Mouse (Mus musculus) heart, embryonic 11.5 days (tissue): ENCODE measurements around the gene Gm10277. TPM values are rescaled to one million over a fixed set of nuclear protein-coding genes. Genes with fewer than 3 reads are reported as not detected.

Experiments
- ATAC-seq: fragments of 200-750 bp; cut with Nextera tagmentation; replicated peaks from 2 replicates; pipeline ENCODE4 v1.8.0; 2017; ENCODE audit warnings: moderate library complexity; ENCODE audit not compliant: insufficient number of reproducible peaks, low FRiP score, low TSS enrichment
- H3K27ac ChIP-seq: fragments of 300-500 bp; sonication (generic); 2 replicates; pipeline ENCODE4 v1.5.1; 2014; ENCODE audit warnings: mild to moderate bottlenecking, low read depth, low read length
- H3K27me3 ChIP-seq: fragments of 300-500 bp; sonication (generic); 2 replicates; pipeline ENCODE4 v1.6.1; 2014; ENCODE audit warnings: mild to moderate bottlenecking, low read length, mixed read lengths; ENCODE audit not compliant: control insufficient read depth, insufficient read depth
- H3K36me3 ChIP-seq: fragments of 300-500 bp; sonication (generic); 2 replicates; pipeline ENCODE4 v1.6.1; 2014; ENCODE audit warnings: mild to moderate bottlenecking, low read length, moderate library complexity, mixed read lengths; ENCODE audit not compliant: control insufficient read depth, insufficient read depth
- H3K4me1 ChIP-seq: fragments of 300-500 bp; sonication (generic); 2 replicates; pipeline ENCODE4 v1.6.1; 2014; ENCODE audit warnings: low read length; ENCODE audit not compliant: control insufficient read depth, insufficient read depth
- H3K4me2 ChIP-seq: fragments of 300-500 bp; sonication (generic); 2 replicates; pipeline ENCODE4 v1.6.1; 2014; ENCODE audit warnings: mild to moderate bottlenecking, moderate library complexity
- H3K4me3 ChIP-seq: fragments of 300-500 bp; sonication (generic); 2 replicates; pipeline ENCODE4 v1.5.1; 2014; ENCODE audit warnings: low read depth, low read length
- H3K9ac ChIP-seq: fragments of 300-500 bp; sonication (generic); 2 replicates; pipeline ENCODE4 v1.6.1; 2014; ENCODE audit warnings: mild to moderate bottlenecking, low read depth, low read length, moderate library complexity
- H3K9me3 ChIP-seq: fragments of 300-500 bp; sonication (generic); replicated peaks from 2 replicates; pipeline ENCODE4 v1.6.1; 2016; ENCODE audit warnings: low read length; ENCODE audit not compliant: control insufficient read depth
- WGBS: fragments of 180-500 bp; shearing (Covaris S2); extraction: QIAGEN DNeasy Blood & Tissue Kit; methylation state at CpG from one replicate; pipeline ENCODE4 v1.1.7; 2014; ENCODE audit not compliant: insufficient replicate concordance; 5-methylcytosine and 5-hydroxymethylcytosine counted together
- polyA plus RNA-seq: library from polyadenylated mRNA; unstranded; fragments of >200 nt; fragmentation: Nextera tagmentation; extraction: Ambion mirVana; gene quantifications from 2 replicates; pipeline ENCODE4 v1.2.1, GENCODE M21; 2014

Gene Gm10277
- 0.55 and 0.87 TPM in 2 replicates for polyA plus RNA-seq

DNA sequence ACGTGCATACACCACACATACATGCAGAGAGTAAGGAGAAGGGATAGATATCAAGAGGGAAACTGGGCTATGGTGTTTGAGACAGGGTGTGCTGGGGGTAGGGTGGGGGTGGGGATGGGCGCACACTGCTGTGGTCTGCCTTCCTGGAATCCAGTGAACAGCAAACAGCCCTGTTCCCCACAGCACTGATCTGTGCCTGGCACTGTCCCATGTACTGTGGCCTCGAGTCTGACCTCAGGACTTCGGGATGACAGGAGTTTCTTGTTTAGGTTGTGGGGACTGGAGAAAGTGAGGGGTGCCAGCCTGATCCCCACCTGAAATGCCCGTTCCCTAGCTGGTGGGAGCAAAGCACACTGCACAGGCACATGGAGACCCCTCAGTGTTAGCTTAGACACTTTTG is at the start of gene Gm10277:
TSS of gene Gm10277 (minus strand) at position 41 of the 400 bp plus-strand sequence.
- H3K27ac ChIP-seq = peak within 1 kb of the TSS; percentile 96
- WGBS = 71% methylated on average over 5 of the region's 5 CpGs

GRCm38 (mm10) chr11:77836751-77837150 is 49.2 kb upstream of the Gm10277 start:
- Histone ChIP-seq H3K4me3 (no peak overlapping the region), H3K9me3 (no peaks in the 10 kb centered on the region), H3K4me2 (no peak overlapping the region; the same call in 1 of the 2 replicates), H3K9ac (no peak overlapping the region), H3K27me3 (no peaks in the 10 kb centered on the region), H3K36me3 (peaks cover 35% of the 10 kb centered on the region), H3K4me1 (peaks cover 13% of the 10 kb centered on the region), H3K27ac (peak overlapping the region; percentile 68)
- ATAC-seq = no peak
- 61% methylated on average over 4 of the region's 4 CpGs for WGBS

More for the DNA sequence above, at the start of gene Gm10277:
- Histone ChIP-seq H3K9ac (no peak within 1 kb of the TSS), H3K36me3 (no peaks in the 10 kb centered on the region), H3K9me3 (no peaks in the 10 kb centered on the region), H3K4me2 (no peak within 1 kb of the TSS), H3K4me3 (no peak within 1 kb of the TSS), H3K4me1 (peaks cover 66% of the 10 kb centered on the region), H3K27me3 (no peaks in the 10 kb centered on the region)
- no peak for ATAC-seq

DNA sequence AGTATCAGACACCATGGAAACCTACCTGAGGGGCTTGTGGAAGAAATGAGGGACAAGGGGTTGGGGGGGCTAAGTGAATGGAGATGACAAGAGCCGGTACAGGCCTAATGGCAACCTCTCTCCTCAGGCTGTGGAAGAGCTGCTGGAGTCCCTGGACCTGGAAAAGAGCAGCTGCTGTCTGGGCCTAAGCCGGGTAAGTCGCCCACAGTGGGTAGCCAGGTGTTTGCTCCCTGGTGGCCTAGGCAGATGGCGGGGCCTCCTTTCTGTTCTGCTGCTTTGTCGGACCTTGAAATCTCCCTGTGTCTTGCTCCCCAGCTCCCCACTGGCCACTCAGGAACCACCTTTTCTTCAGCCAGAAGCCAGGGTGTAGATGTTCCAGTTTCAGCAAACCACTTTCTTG is 48.7 kb upstream of the Gm10277 start:
- no peaks in the 10 kb centered on the region for H3K9me3 ChIP-seq
- no peak overlapping the region for H3K9ac ChIP-seq
- H3K27ac ChIP-seq = peak overlapping the region; percentile 68
- no peak overlapping the region for H3K4me3 ChIP-seq
- no peaks in the 10 kb centered on the region for H3K27me3 ChIP-seq
- peaks cover 13% of the 10 kb centered on the region for H3K4me1 ChIP-seq
- peaks cover 32% of the 10 kb centered on the region for H3K36me3 ChIP-seq
- ATAC-seq = no peak
- H3K4me2 ChIP-seq = no peak overlapping the region
- WGBS = 58% methylated on average over 5 of the region's 5 CpGs

- no peak overlapping the region for H3K9ac ChIP-seq
- H3K36me3 ChIP-seq = peaks cover 25% of the 10 kb centered on the region
- H3K4me3 ChIP-seq = no peak overlapping the region
- ATAC-seq = no peak
- H3K27me3 ChIP-seq = no peaks in the 10 kb centered on the region
- no peak overlapping the region for H3K4me2 ChIP-seq
- H3K4me1 ChIP-seq = peaks cover 13% of the 10 kb centered on the region
- WGBS = 76% methylated on average over 3 of the region's 3 CpGs
- H3K27ac ChIP-seq = no peak overlapping the region
- H3K9me3 ChIP-seq = no peaks in the 10 kb centered on the region
Measured at GRCm38 (mm10) chr11:77835109-77835508, 47.6 kb upstream of the Gm10277 start.

- Histone ChIP-seq H3K27ac (no peak overlapping the region), H3K36me3 (peaks cover 41% of the 10 kb centered on the region), H3K4me3 (no peak overlapping the region), H3K9ac (no peak overlapping the region), H3K4me1 (peaks cover 13% of the 10 kb centered on the region), H3K4me2 (no peak overlapping the region), H3K27me3 (no peaks in the 10 kb centered on the region), H3K9me3 (no peaks in the 10 kb centered on the region)
- ATAC-seq = no peak
- WGBS = 74% methylated on average over 4 of the region's 4 CpGs
Measured at GRCm38 (mm10) chr11:77832541-77832940, 45.0 kb upstream of the Gm10277 start.

GRCm38 (mm10) chr11:77830875-77831274 is 43.3 kb upstream of the Gm10277 start:
- H3K9me3 ChIP-seq = no peaks in the 10 kb centered on the region
- H3K4me3 ChIP-seq = no peak overlapping the region
- peaks cover 6% of the 10 kb centered on the region; the same call in 1 of the 2 replicates for H3K4me1 ChIP-seq
- H3K4me2 ChIP-seq = no peak overlapping the region
- no peaks in the 10 kb centered on the region for H3K27me3 ChIP-seq
- no peak for ATAC-seq
- 62% methylated on average over 7 of the region's 7 CpGs for WGBS
- peaks cover 42% of the 10 kb centered on the region for H3K36me3 ChIP-seq
- H3K27ac ChIP-seq = no peak overlapping the region
- no peak overlapping the region for H3K9ac ChIP-seq

GRCm38 (mm10) chr11:77829043-77829841 is 41.7 kb upstream of the Gm10277 start:
- H3K9me3 ChIP-seq = no peaks in the 10 kb centered on the region
- WGBS = 82% methylated on average over 23 of the region's 23 CpGs
- H3K27ac ChIP-seq = no peak overlapping the region
- ATAC-seq = no peak
- H3K9ac ChIP-seq = no peak overlapping the region
- no peaks in the 10 kb centered on the region for H3K27me3 ChIP-seq
- H3K4me3 ChIP-seq = no peak overlapping the region
- H3K4me2 ChIP-seq = no peak overlapping the region
- peaks cover 41% of the 10 kb centered on the region for H3K36me3 ChIP-seq
- H3K4me1 ChIP-seq = peaks cover 6% of the 10 kb centered on the region; the same call in 1 of the 2 replicates

GRCm38 (mm10) chr11:77828163-77828562 is 40.6 kb upstream of the Gm10277 start:
- Histone ChIP-seq H3K27ac (no peak overlapping the region), H3K9ac (no peak overlapping the region), H3K36me3 (peaks cover 48% of the 10 kb centered on the region), H3K9me3 (no peaks in the 10 kb centered on the region), H3K4me3 (no peak overlapping the region), H3K4me2 (no peak overlapping the region), H3K27me3 (no peaks in the 10 kb centered on the region), H3K4me1 (peaks cover 6% of the 10 kb centered on the region; the same call in 1 of the 2 replicates)
- ATAC-seq = no peak
- WGBS = 82% methylated on average over 5 of the region's 5 CpGs
